Mouse (Mus musculus) cerebellum, adult (tissue): ENCODE data around the gene Dcun1d4.

Experiments used
- ATAC-seq: cut with Nextera tagmentation; 2 replicates; pipeline ENCODE4 v1.9.2; 2017; ENCODE audit warnings: mild to moderate bottlenecking, moderate library complexity, mixed read lengths; ENCODE audit not compliant: insufficient number of reproducible peaks, low FRiP score, low TSS enrichment

The Dcun1d4 gene

DNA sequence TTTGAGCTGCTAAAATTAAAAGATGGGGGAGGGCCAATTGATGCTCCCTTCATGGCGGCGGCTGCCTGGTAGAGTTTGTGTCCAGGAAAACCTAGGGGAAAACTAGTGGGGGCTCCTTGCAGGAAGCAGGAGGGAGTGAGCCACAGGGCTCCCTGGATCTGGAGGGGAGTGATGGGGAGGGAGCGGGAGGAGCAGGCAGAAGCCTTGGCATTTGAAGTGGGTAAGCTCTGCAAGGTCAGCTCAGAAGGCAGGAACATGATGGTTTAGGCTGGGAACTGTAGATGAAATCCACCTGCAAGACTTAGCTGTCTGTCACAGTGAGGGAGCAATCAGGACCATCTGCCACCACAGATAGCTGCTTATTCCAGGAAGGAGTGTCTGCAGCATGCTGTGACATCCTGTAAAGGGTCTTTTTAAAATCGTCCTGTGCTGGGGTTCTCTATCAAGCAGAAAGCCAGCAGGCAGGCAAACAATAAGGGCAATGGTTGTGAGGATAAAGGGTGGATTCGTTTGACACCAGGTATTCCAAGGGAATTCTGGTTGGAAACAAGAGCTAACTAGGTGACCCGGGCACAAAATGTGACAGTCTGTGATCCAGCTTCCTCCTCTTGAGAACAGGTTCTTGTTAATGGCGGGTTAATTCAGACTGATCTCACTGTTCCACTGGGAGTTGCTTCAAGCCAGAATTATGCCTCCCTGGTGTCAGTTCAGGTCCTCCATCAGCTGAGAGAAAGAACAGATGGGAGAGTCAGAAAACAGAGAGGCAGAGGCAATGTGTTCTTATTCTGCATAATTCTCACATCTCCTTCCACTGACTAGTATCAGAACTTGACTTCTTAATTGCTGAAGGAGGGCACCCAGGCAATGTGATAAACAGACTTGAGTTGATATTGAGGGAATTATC is 104.7 kb downstream of the Dcun1d4 start:
- ATAC-seq, result peak; percentile 96

GRCm38 (mm10) chr5:73586597-73586996 is 105.8 kb downstream of the Dcun1d4 start:
- ATAC-seq, result no peak

- no peak for ATAC-seq
Measured at GRCm38 (mm10) chr5:73587119-73587518, 106.3 kb downstream of the Dcun1d4 start.

DNA sequence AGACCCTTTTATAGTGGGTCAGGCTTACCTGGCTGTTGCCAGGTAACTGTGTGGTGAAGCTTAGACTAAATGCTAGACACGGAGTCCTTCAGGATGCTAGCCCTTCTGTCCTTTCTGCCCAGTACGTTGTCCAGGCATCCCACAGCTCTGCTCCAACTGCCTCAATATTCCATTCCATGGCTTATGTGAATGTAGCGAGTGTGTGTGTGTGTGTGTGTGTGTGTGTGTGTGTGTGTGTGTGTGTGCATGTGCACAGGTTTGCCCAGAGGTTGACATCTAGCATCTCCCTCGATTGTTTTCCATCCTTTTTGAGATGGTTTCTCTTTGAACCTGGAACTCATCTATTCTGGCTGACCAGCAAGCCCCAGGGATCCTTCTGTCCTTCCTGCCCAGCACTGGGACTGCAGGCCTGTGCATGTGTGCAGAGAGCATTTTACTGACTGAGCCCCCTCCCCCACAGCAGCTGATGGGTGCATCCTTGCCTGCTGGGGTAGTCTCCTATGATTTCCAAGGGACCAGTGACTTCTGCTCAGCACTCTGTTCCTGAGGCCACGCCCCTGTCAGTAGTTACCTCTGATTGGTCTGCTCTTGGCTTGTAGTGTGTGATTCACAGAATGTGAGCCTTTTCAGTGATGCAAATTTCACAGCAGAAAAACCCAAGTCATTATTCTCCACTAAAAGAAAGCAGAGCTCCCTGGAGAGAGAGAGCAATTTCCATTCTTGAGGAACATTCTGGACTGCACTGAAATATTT is 118.3 kb downstream of the Dcun1d4 start:
- ATAC-seq, result no peak

DNA sequence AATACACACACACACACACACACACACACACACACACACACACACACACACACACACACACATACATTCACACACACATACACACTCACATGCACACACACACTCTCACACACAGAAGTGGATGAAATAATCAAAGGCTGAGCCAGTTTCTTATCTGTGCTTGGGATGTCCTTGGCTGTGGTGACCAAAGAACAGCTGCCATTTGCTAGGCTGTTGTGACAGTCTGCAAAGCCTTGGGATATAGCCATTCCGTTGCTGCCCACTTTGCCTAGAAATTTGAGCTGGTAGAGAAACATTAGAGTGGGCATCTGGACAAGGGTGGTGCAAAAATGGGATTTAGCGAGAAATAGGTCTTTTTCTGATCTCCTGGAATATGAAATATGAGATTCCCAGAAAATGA is 119.2 kb downstream of the Dcun1d4 start:
- no peak for ATAC-seq

GRCm38 (mm10) chr5:73601361-73601763 is 120.6 kb downstream of the Dcun1d4 start:
- ATAC-seq, result 0 out of 2 replicates have a peak, but pooled peaks have one; percentile 31

GRCm38 (mm10) chr5:73602865-73603264 is 122.1 kb downstream of the Dcun1d4 start:
- no peak for ATAC-seq

GRCm38 (mm10) chr5:73604542-73604941 is 123.7 kb downstream of the Dcun1d4 start:
- no peak for ATAC-seq

DNA sequence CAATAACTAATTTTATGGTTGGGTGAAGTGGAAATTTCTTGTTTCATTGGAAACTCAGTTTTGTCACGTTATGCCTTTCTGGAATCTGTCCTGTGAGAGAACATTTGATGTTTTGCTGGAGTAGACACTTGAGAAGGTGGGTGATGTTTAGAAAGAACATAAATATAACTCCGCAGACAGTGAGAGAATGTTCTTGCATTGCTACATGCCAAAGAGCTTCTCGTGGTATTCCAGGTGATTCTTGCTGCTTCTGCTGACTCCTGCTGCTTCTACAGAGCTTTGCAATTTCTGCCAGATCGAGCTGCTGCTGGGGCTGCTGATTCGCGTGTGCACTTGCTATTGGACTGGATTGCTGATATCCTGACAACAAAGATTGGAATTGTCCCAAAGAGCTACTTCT is 124.2 kb downstream of the Dcun1d4 start:
- ATAC-seq, result no peak
